Mouse (Mus musculus): Measurements from ENCODE around the gene Nthl1.

- no peak for TF ChIP-seq POLR2A (IDR thresholded peaks at IDR 0.05; ENCODE audit: borderline replicate concordance, control insufficient read depth, low read depth, low read length)
- TF ChIP-seq CTCF (IDR thresholded peaks at IDR 0.05; ENCODE audit: control insufficient read depth, insufficient read depth, low read length): no peak
Observed at GRCm38 (mm10) chr17:24593248-24593647, 39.2 kb upstream of the Nthl1 start.
